Mouse (Mus musculus): Measurements from ENCODE around the gene Sept9. TPM values are rescaled to one million over a fixed set of nuclear protein-coding genes. Genes with fewer than 3 reads are reported as not detected.

Gene Sept9
- polyA plus RNA-seq, 2 experiments, result 78.7 to 125 TPM

DNA sequence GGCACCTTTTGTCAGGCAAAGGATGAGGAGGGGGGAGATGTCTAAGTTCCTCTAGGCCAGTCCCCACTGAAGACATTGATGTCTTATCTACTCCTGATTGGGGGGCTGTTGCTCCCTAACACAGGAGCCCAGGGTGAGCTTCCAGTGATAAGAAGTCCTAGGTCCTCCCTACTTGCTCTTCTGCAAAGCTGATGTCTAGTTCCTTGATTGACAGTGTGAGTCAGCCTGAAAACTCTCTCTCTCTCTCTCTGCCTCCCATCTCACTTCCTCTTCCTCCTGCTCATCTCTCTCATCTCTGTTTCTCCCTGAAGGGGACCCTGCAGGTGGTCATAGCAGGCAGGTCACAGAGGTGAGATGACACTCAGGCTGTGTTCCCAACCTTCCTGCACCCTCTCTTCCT, 58.4 kb downstream of the Sept9 start:
- H3K9me3 ChIP-seq (ENCODE audit: control insufficient read depth, low read length), result no peaks in the 10 kb centered on the region
- ATAC-seq (ENCODE audit: low FRiP score, low read depth), result no peak
- H3K36me3 ChIP-seq (ENCODE audit: control insufficient read depth, insufficient read depth, low read length), result no peaks in the 10 kb centered on the region
- H3K4me3 ChIP-seq (replicated peaks; ENCODE audit: low read length), result no peak overlapping the region
- H3K4me1 ChIP-seq (ENCODE audit: control insufficient read depth, insufficient read depth, low read length), result peaks cover 19% of the 10 kb centered on the region
- DNase-seq (ENCODE audit: low spot score), result no peak
- no peak overlapping the region for H3K27ac ChIP-seq (replicated peaks; ENCODE audit: low read depth, low read length)
- no peaks in the 10 kb centered on the region for H3K27me3 ChIP-seq (ENCODE audit: control insufficient read depth, insufficient read depth, low read length)
- no peak overlapping the region for H3K4me2 ChIP-seq (replicated peaks; ENCODE audit: low read depth, low read length, severe bottlenecking)
- no peak overlapping the region for H3K9ac ChIP-seq (ENCODE audit: low read depth, low read length, severe bottlenecking)
- TF ChIP-seq POLR2A (IDR thresholded peaks at IDR 0.05; ENCODE audit: borderline replicate concordance, extremely low read depth, insufficient read depth, insufficient read length), result no peak

GRCm38 (mm10) chr11:117259178-117259960, 59.9 kb downstream of the Sept9 start:
- no peak overlapping the region for H3K4me2 ChIP-seq (replicated peaks; ENCODE audit: low read depth, low read length, severe bottlenecking)
- 76% methylated on average over 9 of the region's 9 CpGs for WGBS
- H3K9ac ChIP-seq (ENCODE audit: low read depth, low read length, severe bottlenecking), result no peak overlapping the region
- peaks cover 22% of the 10 kb centered on the region for H3K4me1 ChIP-seq (ENCODE audit: control insufficient read depth, insufficient read depth, low read length)
- ATAC-seq (ENCODE audit: low FRiP score, low read depth) (no peak), DNase-seq (ENCODE audit: low spot score) (no peak)
- H3K4me3 ChIP-seq (replicated peaks; ENCODE audit: low read length), result no peak overlapping the region
- no peak overlapping the region for H3K27ac ChIP-seq (replicated peaks; ENCODE audit: low read depth, low read length)
- no peak for TF ChIP-seq POLR2A (IDR thresholded peaks at IDR 0.05; ENCODE audit: borderline replicate concordance, extremely low read depth, insufficient read depth, insufficient read length)
- no peaks in the 10 kb centered on the region for H3K9me3 ChIP-seq (ENCODE audit: control insufficient read depth, low read length)
- no peaks in the 10 kb centered on the region for H3K36me3 ChIP-seq (ENCODE audit: control insufficient read depth, insufficient read depth, low read length)
- no peaks in the 10 kb centered on the region for H3K27me3 ChIP-seq (ENCODE audit: control insufficient read depth, insufficient read depth, low read length)

- WGBS, result 62% methylated on average over 9 of the region's 9 CpGs
- peaks cover 28% of the 10 kb centered on the region for H3K4me1 ChIP-seq (ENCODE audit: control insufficient read depth, insufficient read depth, low read length)
- ATAC-seq (ENCODE audit: low FRiP score, low read depth), result no peak
Measured at GRCm38 (mm10) chr11:117260631-117261030, 61.2 kb downstream of the Sept9 start.

GRCm38 (mm10) chr11:117263096-117263808, 63.8 kb downstream of the Sept9 start:
- H3K27me3 ChIP-seq (ENCODE audit: control insufficient read depth, insufficient read depth, low read length), result no peaks in the 10 kb centered on the region
- H3K4me2 ChIP-seq (replicated peaks; ENCODE audit: low read depth, low read length, severe bottlenecking), result no peak overlapping the region
- WGBS, result 47% methylated on average over 9 of the region's 9 CpGs
- no peaks in the 10 kb centered on the region for H3K9me3 ChIP-seq (ENCODE audit: control insufficient read depth, low read length)
- no peak overlapping the region for H3K9ac ChIP-seq (ENCODE audit: low read depth, low read length, severe bottlenecking)
- ATAC-seq (ENCODE audit: low FRiP score, low read depth), result no peak
- no peaks in the 10 kb centered on the region for H3K36me3 ChIP-seq (ENCODE audit: control insufficient read depth, insufficient read depth, low read length)
- H3K27ac ChIP-seq (replicated peaks; ENCODE audit: low read depth, low read length), result no peak overlapping the region
- no peak overlapping the region for H3K4me3 ChIP-seq (replicated peaks; ENCODE audit: low read length)
- TF ChIP-seq POLR2A (IDR thresholded peaks at IDR 0.05; ENCODE audit: borderline replicate concordance, extremely low read depth, insufficient read depth, insufficient read length), result no peak
- no peak for DNase-seq (ENCODE audit: low spot score)
- H3K4me1 ChIP-seq (ENCODE audit: control insufficient read depth, insufficient read depth, low read length), result peaks cover 34% of the 10 kb centered on the region

More at GRCm38 (mm10) chr11:117260631-117261030, 61.2 kb downstream of the Sept9 start:
- Histone ChIP-seq H3K27me3 (ENCODE audit: control insufficient read depth, insufficient read depth, low read length) (no peaks in the 10 kb centered on the region), H3K9me3 (ENCODE audit: control insufficient read depth, low read length) (no peaks in the 10 kb centered on the region), H3K4me3 (replicated peaks; ENCODE audit: low read length) (no peak overlapping the region), H3K36me3 (ENCODE audit: control insufficient read depth, insufficient read depth, low read length) (no peaks in the 10 kb centered on the region), H3K4me2 (replicated peaks; ENCODE audit: low read depth, low read length, severe bottlenecking) (no peak overlapping the region), H3K27ac (replicated peaks; ENCODE audit: low read depth, low read length) (no peak overlapping the region), H3K9ac (ENCODE audit: low read depth, low read length, severe bottlenecking) (no peak overlapping the region)
- TF ChIP-seq POLR2A (IDR thresholded peaks at IDR 0.05; ENCODE audit: borderline replicate concordance, extremely low read depth, insufficient read depth, insufficient read length), result no peak
- DNase-seq (ENCODE audit: low spot score), result no peak

DNA sequence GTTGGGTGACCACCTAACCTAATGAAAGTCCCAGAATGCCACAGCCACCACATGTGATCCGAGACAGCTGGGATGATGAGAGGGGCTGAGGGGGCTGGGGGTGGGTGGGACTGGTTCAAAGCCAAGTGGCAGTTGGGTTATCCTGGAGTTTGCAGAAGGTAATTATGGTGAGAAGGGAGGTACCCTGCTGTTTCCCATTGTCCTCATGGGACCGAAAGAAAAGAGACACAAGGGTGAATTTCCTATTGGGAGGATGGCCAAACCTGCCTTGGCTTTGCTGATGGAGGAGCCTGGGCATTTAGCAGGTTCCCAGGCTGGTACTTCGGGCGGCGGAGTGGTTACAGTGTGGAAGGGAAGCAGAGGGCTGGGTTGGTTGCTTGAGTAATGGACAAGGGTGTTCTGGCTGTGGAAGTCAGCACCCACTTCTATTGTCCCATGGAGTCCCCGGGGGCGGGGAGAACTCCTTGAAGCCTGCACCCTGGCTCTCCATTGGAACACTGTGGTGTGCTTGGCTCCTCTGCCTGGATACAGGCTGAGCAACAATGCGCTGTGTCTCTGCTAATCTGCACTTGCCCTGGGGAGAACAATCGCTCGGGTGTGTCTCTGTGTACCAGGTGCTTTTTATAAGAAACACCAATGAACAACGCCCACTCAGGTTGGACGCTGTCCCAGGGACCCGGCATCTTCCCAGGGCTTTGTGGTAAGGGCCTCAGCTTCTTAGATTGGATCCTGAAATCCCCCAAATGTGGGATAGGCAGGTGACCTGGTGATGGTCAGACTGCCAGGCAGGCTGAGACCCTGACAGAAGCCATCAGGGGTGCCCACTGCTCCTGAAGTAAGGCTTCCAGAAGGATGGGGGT, 64.9 kb downstream of the Sept9 start:
- 55% methylated on average over 13 of the region's 13 CpGs for WGBS

More for the DNA sequence above, 64.9 kb downstream of the Sept9 start:
- no peak overlapping the region for H3K4me3 ChIP-seq (replicated peaks; ENCODE audit: low read length)
- peaks cover 46% of the 10 kb centered on the region for H3K4me1 ChIP-seq (ENCODE audit: control insufficient read depth, insufficient read depth, low read length)
- H3K36me3 ChIP-seq (ENCODE audit: control insufficient read depth, insufficient read depth, low read length), result no peaks in the 10 kb centered on the region
- H3K27me3 ChIP-seq (ENCODE audit: control insufficient read depth, insufficient read depth, low read length), result no peaks in the 10 kb centered on the region
- no peak for TF ChIP-seq POLR2A (IDR thresholded peaks at IDR 0.05; ENCODE audit: borderline replicate concordance, extremely low read depth, insufficient read depth, insufficient read length)
- DNase-seq (ENCODE audit: low spot score), result no peak
- H3K9me3 ChIP-seq (ENCODE audit: control insufficient read depth, low read length), result no peaks in the 10 kb centered on the region
- H3K27ac ChIP-seq (replicated peaks; ENCODE audit: low read depth, low read length), result peak overlapping the region; percentile 88; the same call in 1 of the 2 replicates
- no peak overlapping the region for H3K9ac ChIP-seq (ENCODE audit: low read depth, low read length, severe bottlenecking)
- ATAC-seq (ENCODE audit: low FRiP score, low read depth), result no peak
- H3K4me2 ChIP-seq (replicated peaks; ENCODE audit: low read depth, low read length, severe bottlenecking), result no peak overlapping the region
